Mouse (Mus musculus): Measurements from ENCODE around the gene Irf2bp1. TPM values are rescaled to one million over a fixed set of nuclear protein-coding genes. Genes with fewer than 3 reads are reported as not detected.

The Irf2bp1 gene
- polyA plus RNA-seq, 1 experiment from 2014 or later, result 28.6 TPM

GRCm38 (mm10) chr7:18967603-18968002 lies 36.2 kb upstream of the Irf2bp1 start:
- no peaks in the 10 kb centered on the region for H3K9me3 ChIP-seq (ENCODE audit: control insufficient read depth, low read length)
- no peaks in the 10 kb centered on the region for H3K36me3 ChIP-seq (ENCODE audit: control insufficient read depth, insufficient read depth, low read length)
- no peak overlapping the region for H3K9ac ChIP-seq (ENCODE audit: low read depth, low read length)
- 12% methylated on average over 8 of the region's 8 CpGs for WGBS
- H3K4me3 ChIP-seq (ENCODE audit: low read length), result no peak overlapping the region
- peaks cover 40% of the 10 kb centered on the region for H3K27me3 ChIP-seq (ENCODE audit: control insufficient read depth, insufficient read depth, low read length)
- ATAC-seq (ENCODE audit: low FRiP score, low TSS enrichment), result no peak
- H3K27ac ChIP-seq (ENCODE audit: low read depth, low read length), result no peak overlapping the region
- peaks cover 4% of the 10 kb centered on the region; the same call in 1 of the 2 replicates for H3K4me1 ChIP-seq (ENCODE audit: control insufficient read depth, insufficient read depth, low read length)
- H3K4me2 ChIP-seq (replicated peaks; ENCODE audit: low read depth, low read length), result no peak overlapping the region

GRCm38 (mm10) chr7:18970956-18971355 lies 32.9 kb upstream of the Irf2bp1 start:
- H3K36me3 ChIP-seq (ENCODE audit: control insufficient read depth, insufficient read depth, low read length), result no peaks in the 10 kb centered on the region
- no peaks in the 10 kb centered on the region for H3K4me1 ChIP-seq (ENCODE audit: control insufficient read depth, insufficient read depth, low read length)
- 83% methylated on average over 3 of the region's 3 CpGs for WGBS
- H3K9me3 ChIP-seq (ENCODE audit: control insufficient read depth, low read length), result no peaks in the 10 kb centered on the region
- no peak overlapping the region for H3K27ac ChIP-seq (ENCODE audit: low read depth, low read length)
- no peak overlapping the region for H3K9ac ChIP-seq (ENCODE audit: low read depth, low read length)
- H3K4me3 ChIP-seq (ENCODE audit: low read length), result no peak overlapping the region
- H3K4me2 ChIP-seq (replicated peaks; ENCODE audit: low read depth, low read length), result no peak overlapping the region
- H3K27me3 ChIP-seq (ENCODE audit: control insufficient read depth, insufficient read depth, low read length), result peaks cover 7% of the 10 kb centered on the region
- ATAC-seq (ENCODE audit: low FRiP score, low TSS enrichment), result no peak

- no peak overlapping the region for H3K4me3 ChIP-seq (ENCODE audit: low read length)
Measured at GRCm38 (mm10) chr7:18978381-18978780, 25.5 kb upstream of the Irf2bp1 start.

GRCm38 (mm10) chr7:18986503-18986902 lies 17.3 kb upstream of the Irf2bp1 start:
- Histone ChIP-seq H3K36me3 (ENCODE audit: control insufficient read depth, insufficient read depth, low read length) (no peaks in the 10 kb centered on the region), H3K4me2 (replicated peaks; ENCODE audit: low read depth, low read length) (no peak overlapping the region), H3K9me3 (ENCODE audit: control insufficient read depth, low read length) (no peaks in the 10 kb centered on the region), H3K4me3 (ENCODE audit: low read length) (no peak overlapping the region), H3K27me3 (ENCODE audit: control insufficient read depth, insufficient read depth, low read length) (peaks cover under 1% of the 10 kb centered on the region; the same call in 1 of the 2 replicates), H3K27ac (ENCODE audit: low read depth, low read length) (no peak overlapping the region), H3K4me1 (ENCODE audit: control insufficient read depth, insufficient read depth, low read length) (peaks cover 2% of the 10 kb centered on the region; the same call in 1 of the 2 replicates), H3K9ac (ENCODE audit: low read depth, low read length) (no peak overlapping the region)
- 62% methylated on average over 2 of the region's 2 CpGs for WGBS
- ATAC-seq (ENCODE audit: low FRiP score, low TSS enrichment), result no peak

More at GRCm38 (mm10) chr7:18978381-18978780, 25.5 kb upstream of the Irf2bp1 start:
- no peaks in the 10 kb centered on the region for H3K4me1 ChIP-seq (ENCODE audit: control insufficient read depth, insufficient read depth, low read length)
- no peak overlapping the region for H3K9ac ChIP-seq (ENCODE audit: low read depth, low read length)
- H3K9me3 ChIP-seq (ENCODE audit: control insufficient read depth, low read length), result no peaks in the 10 kb centered on the region
- H3K4me2 ChIP-seq (replicated peaks; ENCODE audit: low read depth, low read length), result no peak overlapping the region
- 92% methylated on average over 9 of the region's 9 CpGs for WGBS
- no peak overlapping the region for H3K27ac ChIP-seq (ENCODE audit: low read depth, low read length)
- H3K27me3 ChIP-seq (ENCODE audit: control insufficient read depth, insufficient read depth, low read length), result no peaks in the 10 kb centered on the region; the same call in 1 of the 2 replicates
- no peaks in the 10 kb centered on the region for H3K36me3 ChIP-seq (ENCODE audit: control insufficient read depth, insufficient read depth, low read length)
- no peak for ATAC-seq (ENCODE audit: low FRiP score, low TSS enrichment)

- Histone ChIP-seq H3K36me3 (ENCODE audit: control insufficient read depth, insufficient read depth, low read length) (no peaks in the 10 kb centered on the region), H3K4me3 (ENCODE audit: low read length) (no peak within 1 kb of the TSS), H3K4me2 (replicated peaks; ENCODE audit: low read depth, low read length) (no peak within 1 kb of the TSS), H3K27me3 (ENCODE audit: control insufficient read depth, insufficient read depth, low read length) (peaks cover 5% of the 10 kb centered on the region; the same call in 1 of the 2 replicates), H3K27ac (ENCODE audit: low read depth, low read length) (no peak within 1 kb of the TSS), H3K9ac (ENCODE audit: low read depth, low read length) (no peak within 1 kb of the TSS), H3K4me1 (ENCODE audit: control insufficient read depth, insufficient read depth, low read length) (peaks cover 6% of the 10 kb centered on the region; the same call in 1 of the 2 replicates), H3K9me3 (ENCODE audit: control insufficient read depth, low read length) (no peaks in the 10 kb centered on the region)
- ATAC-seq (ENCODE audit: low FRiP score, low TSS enrichment), result no peak
- 57% methylated on average over 2 of the region's 2 CpGs for WGBS
Measured at GRCm38 (mm10) chr7:18987100-18987499, 16.7 kb upstream of the Irf2bp1 start, which contains the start of gene Nanos2. TSS of gene Nanos2 (plus strand) at chr7:18987400.

- peaks cover 8% of the 10 kb centered on the region for H3K27me3 ChIP-seq (ENCODE audit: control insufficient read depth, insufficient read depth, low read length)
- H3K4me1 ChIP-seq (ENCODE audit: control insufficient read depth, insufficient read depth, low read length), result peaks cover 6% of the 10 kb centered on the region; the same call in 1 of the 2 replicates
- H3K9me3 ChIP-seq (ENCODE audit: control insufficient read depth, low read length), result no peaks in the 10 kb centered on the region
- H3K4me3 ChIP-seq (ENCODE audit: low read length), result no peak overlapping the region
- H3K36me3 ChIP-seq (ENCODE audit: control insufficient read depth, insufficient read depth, low read length), result no peaks in the 10 kb centered on the region
- WGBS, result 77% methylated on average over 13 of the region's 13 CpGs
- no peak overlapping the region for H3K4me2 ChIP-seq (replicated peaks; ENCODE audit: low read depth, low read length)
- no peak for ATAC-seq (ENCODE audit: low FRiP score, low TSS enrichment)
- no peak overlapping the region for H3K27ac ChIP-seq (ENCODE audit: low read depth, low read length)
- no peak overlapping the region for H3K9ac ChIP-seq (ENCODE audit: low read depth, low read length)
Measured at GRCm38 (mm10) chr7:18987747-18988146, 16.1 kb upstream of the Irf2bp1 start.

GRCm38 (mm10) chr7:18988780-18989179 lies 15.1 kb upstream of the Irf2bp1 start:
- H3K4me2 ChIP-seq (replicated peaks; ENCODE audit: low read depth, low read length), result no peak overlapping the region
- WGBS, result 71% methylated on average over 6 of the region's 6 CpGs
- H3K9me3 ChIP-seq (ENCODE audit: control insufficient read depth, low read length), result no peaks in the 10 kb centered on the region
- no peak for ATAC-seq (ENCODE audit: low FRiP score, low TSS enrichment)
- H3K4me1 ChIP-seq (ENCODE audit: control insufficient read depth, insufficient read depth, low read length), result peaks cover 6% of the 10 kb centered on the region; the same call in 1 of the 2 replicates
- H3K9ac ChIP-seq (ENCODE audit: low read depth, low read length), result no peak overlapping the region
- H3K27ac ChIP-seq (ENCODE audit: low read depth, low read length), result no peak overlapping the region
- 0 out of 2 replicates have a peak, but pooled peaks cover 3% of the 10 kb centered on the region for H3K36me3 ChIP-seq (ENCODE audit: control insufficient read depth, insufficient read depth, low read length)
- H3K4me3 ChIP-seq (ENCODE audit: low read length), result no peak overlapping the region
- peaks cover 8% of the 10 kb centered on the region for H3K27me3 ChIP-seq (ENCODE audit: control insufficient read depth, insufficient read depth, low read length)

GRCm38 (mm10) chr7:18989995-18990394 lies 13.8 kb upstream of the Irf2bp1 start:
- H3K9ac ChIP-seq (ENCODE audit: low read depth, low read length), result no peak overlapping the region
- no peak for ATAC-seq (ENCODE audit: low FRiP score, low TSS enrichment)
- no peaks in the 10 kb centered on the region for H3K9me3 ChIP-seq (ENCODE audit: control insufficient read depth, low read length)
- 0 out of 2 replicates have a peak, but pooled peaks cover 4% of the 10 kb centered on the region for H3K36me3 ChIP-seq (ENCODE audit: control insufficient read depth, insufficient read depth, low read length)
- WGBS, result 13% methylated on average over 5 of the region's 5 CpGs
- peak overlapping the region; percentile 69; the same call in 1 of the 2 replicates for H3K27ac ChIP-seq (ENCODE audit: low read depth, low read length)
- peak overlapping the region; percentile 52 for H3K4me3 ChIP-seq (ENCODE audit: low read length)
- H3K27me3 ChIP-seq (ENCODE audit: control insufficient read depth, insufficient read depth, low read length), result peaks cover 8% of the 10 kb centered on the region
- H3K4me1 ChIP-seq (ENCODE audit: control insufficient read depth, insufficient read depth, low read length), result peaks cover 6% of the 10 kb centered on the region; the same call in 1 of the 2 replicates
- peak overlapping the region; percentile 84 for H3K4me2 ChIP-seq (replicated peaks; ENCODE audit: low read depth, low read length)

- Histone ChIP-seq H3K4me1 (ENCODE audit: control insufficient read depth, insufficient read depth, low read length) (peaks cover 9% of the 10 kb centered on the region; the same call in 1 of the 2 replicates), H3K36me3 (ENCODE audit: control insufficient read depth, insufficient read depth, low read length) (0 out of 2 replicates have a peak, but pooled peaks cover 4% of the 10 kb centered on the region), H3K27ac (ENCODE audit: low read depth, low read length) (peak within 1 kb of the TSS; percentile 69), H3K4me2 (replicated peaks; ENCODE audit: low read depth, low read length) (peak within 1 kb of the TSS; percentile 84), H3K4me3 (ENCODE audit: low read length) (peak within 1 kb of the TSS; percentile 52), H3K9me3 (ENCODE audit: control insufficient read depth, low read length) (no peaks in the 10 kb centered on the region), H3K27me3 (ENCODE audit: control insufficient read depth, insufficient read depth, low read length) (peaks cover 8% of the 10 kb centered on the region), H3K9ac (ENCODE audit: low read depth, low read length) (peak within 1 kb of the TSS; percentile 58)
- under 1% methylated on average over 36 of the region's 37 CpGs for WGBS
- peak; percentile 95 for ATAC-seq (ENCODE audit: low FRiP score, low TSS enrichment)
Measured at GRCm38 (mm10) chr7:18990601-18991295, 13.1 kb upstream of the Irf2bp1 start, which contains the start of gene Mypop. TSS of gene Mypop (plus strand) at chr7:18991245.
